Mouse (Mus musculus) myocyte (in vitro differentiated cells): ENCODE data around the gene Arhgef25. TPM values are rescaled to one million over a fixed set of nuclear protein-coding genes. Genes with fewer than 3 reads are reported as not detected.

Experiments used
- H3K27me3 ChIP-seq: one replicate; pipeline ENCODE4 v1.6.1; 2011; ENCODE audit not compliant: control insufficient read depth, insufficient read depth, insufficient read length
- H3K36me3 ChIP-seq: one replicate; pipeline ENCODE4 v1.6.1; 2011; ENCODE audit not compliant: control insufficient read depth, insufficient read depth
- H3K4me2 ChIP-seq: one replicate; pipeline ENCODE4 v1.6.1; 2011; ENCODE audit warnings: low read depth, control low read depth
- H3K4me3 ChIP-seq: one replicate; pipeline ENCODE4 v1.5.1; 2011; ENCODE audit warnings: mild to moderate bottlenecking, control low read depth, moderate library complexity
- H3K79me2 ChIP-seq: one replicate; pipeline ENCODE4 v1.6.1; 2011; ENCODE audit not compliant: control insufficient read depth, insufficient read depth
- H3ac ChIP-seq: one replicate; pipeline ENCODE4 v1.6.1; 2011; ENCODE audit not compliant: control insufficient read depth, insufficient read length
- CEBPB ChIP-seq: IDR thresholded peaks from 2 replicates; pipeline ENCODE4 v1.6.1; 2011; ENCODE audit warnings: mild to moderate bottlenecking, moderate library complexity; ENCODE audit not compliant: poor library complexity, insufficient read depth, severe bottlenecking
- E2F4 ChIP-seq: IDR thresholded peaks from one replicate; pipeline ENCODE4 v1.6.1; 2011; ENCODE audit warnings: mild to moderate bottlenecking, control low read depth, moderate library complexity; ENCODE audit not compliant: insufficient read depth
- MAX ChIP-seq: IDR thresholded peaks from one replicate; pipeline ENCODE4 v1.6.1; 2011; ENCODE audit warnings: low read depth, mild to moderate bottlenecking, control low read depth
- MYOD1 ChIP-seq, 3 experiments: IDR thresholded peaks; one replicate each; pipeline ENCODE4 v1.6.1; 2011; ENCODE audit warnings: control low read depth in 2 of 3, low read depth in 2 of 3, mild to moderate bottlenecking in 2 of 3, moderate library complexity in 1 of 3; ENCODE audit not compliant: insufficient read length in 2 of 3, control insufficient read depth in 1 of 3
- MYOG ChIP-seq, 3 experiments: IDR thresholded peaks; one replicate each; pipeline ENCODE4 v1.6.1; 2011; ENCODE audit warnings: control low read depth in 2 of 3, low read depth in 2 of 3, mild to moderate bottlenecking in 2 of 3; ENCODE audit not compliant: insufficient read length in 2 of 3, control insufficient read depth in 1 of 3, insufficient read depth in 1 of 3
- POLR2A ChIP-seq: IDR thresholded peaks from one replicate; pipeline ENCODE4 v1.6.1; 2011; ENCODE audit warnings: low read depth, mild to moderate bottlenecking, control low read depth, moderate library complexity; ENCODE audit not compliant: insufficient read length
- POLR2AphosphoS2 ChIP-seq: IDR thresholded peaks from one replicate; pipeline ENCODE4 v1.6.1; 2011; ENCODE audit warnings: low read depth, control low read depth; ENCODE audit not compliant: insufficient read length
- REST ChIP-seq: IDR thresholded peaks from one replicate; pipeline ENCODE4 v1.6.1; 2011; ENCODE audit warnings: mild to moderate bottlenecking, control low read depth, moderate library complexity; ENCODE audit not compliant: insufficient read depth, insufficient read length
- SRF ChIP-seq: IDR thresholded peaks from one replicate; pipeline ENCODE4 v1.6.1; 2011; ENCODE audit warnings: low read depth; ENCODE audit not compliant: control insufficient read depth, insufficient read length
- TCF12 ChIP-seq: IDR thresholded peaks from one replicate; pipeline ENCODE4 v1.6.1; 2011; ENCODE audit warnings: mild to moderate bottlenecking, control low read depth; ENCODE audit not compliant: poor library complexity, insufficient read depth, severe bottlenecking
- TCF3 ChIP-seq: IDR thresholded peaks from one replicate; pipeline ENCODE4 v1.6.1; 2011; ENCODE audit warnings: low read depth, control low read depth; ENCODE audit not compliant: insufficient read length
- USF1 ChIP-seq: IDR thresholded peaks from one replicate; pipeline ENCODE4 v1.6.1; 2011; ENCODE audit warnings: low read depth, mild to moderate bottlenecking, control low read depth, moderate library complexity
- polyA plus RNA-seq: library from polyadenylated mRNA; unstranded; fragments of >200 nt; fragmentation: generic; extraction: Trizol; gene quantifications from one replicate; pipeline ENCODE4 v1.2.1, GENCODE M21; 2012; ENCODE audit warnings: missing spikeins

Arhgef25 gene
- polyA plus RNA-seq, 1 experiment = 25.3 TPM

GRCm38 (mm10) chr10:127191191-127192056 is 1.5 kb upstream of the Arhgef25 start:
- H3ac ChIP-seq = no peak overlapping the region
- H3K36me3 ChIP-seq = no peaks in the 10 kb centered on the region
- no peaks in the 10 kb centered on the region for H3K27me3 ChIP-seq
- H3K79me2 ChIP-seq = peaks cover 2% of the 10 kb centered on the region
- no peak for TF ChIP-seq MAX
- peak in 1 of 3 experiments; percentile 26 for TF ChIP-seq MYOG (IDR thresholded peaks at IDR 0.05; ENCODE audit: control insufficient read depth in 1 of 3, insufficient read depth in 1 of 3, insufficient read length in 2 of 3, low read depth in 2 of 3)
- no peak for TF ChIP-seq TCF12
- no peak for TF ChIP-seq TCF3
- TF ChIP-seq POLR2A = no peak
- H3K4me3 ChIP-seq = no peak overlapping the region
- H3K4me2 ChIP-seq = no peak overlapping the region

GRCm38 (mm10) chr10:127190398-127191190 is 711 bp upstream of the Arhgef25 start:
- Histone ChIP-seq H3K79me2 (no peaks in the 10 kb centered on the region), H3K27me3 (no peaks in the 10 kb centered on the region), H3K36me3 (no peaks in the 10 kb centered on the region), H3K4me2 (peak overlapping the region; percentile 95), H3ac (peak overlapping the region; percentile 40), H3K4me3 (peak overlapping the region; percentile 69)
- TF ChIP-seq TCF12 (no peak), REST (no peak), MYOD1 (IDR thresholded peaks at IDR 0.05; ENCODE audit: control insufficient read depth in 1 of 3, insufficient read length in 2 of 3, low read depth in 2 of 3) (no peak), POLR2A (no peak), MAX (no peak), SRF (no peak), E2F4 (no peak), CEBPB (no peak), USF1 (no peak), TCF3 (no peak), POLR2AphosphoS2 (no peak), MYOG (IDR thresholded peaks at IDR 0.05; ENCODE audit: control insufficient read depth in 1 of 3, insufficient read depth in 1 of 3, insufficient read length in 2 of 3, low read depth in 2 of 3) (no peak)

GRCm38 (mm10) chr10:127189116-127189650 is 700 bp downstream of the Arhgef25 start:
- Histone ChIP-seq H3K27me3 (no peaks in the 10 kb centered on the region), H3K4me2 (peak overlapping the region; percentile 95), H3ac (peak overlapping the region; percentile 40), H3K4me3 (peak overlapping the region; percentile 69), H3K79me2 (no peaks in the 10 kb centered on the region), H3K36me3 (no peaks in the 10 kb centered on the region)
- TF ChIP-seq CEBPB (no peak), POLR2A (peak; percentile 57), SRF (no peak), MYOD1 (IDR thresholded peaks at IDR 0.05; ENCODE audit: control insufficient read depth in 1 of 3, insufficient read length in 2 of 3, low read depth in 2 of 3) (peak in 1 of 3 experiments; percentile 13)

GRCm38 (mm10) chr10:127188465-127189115 is 1.3 kb downstream of the Arhgef25 start:
- H3K79me2 ChIP-seq = no peaks in the 10 kb centered on the region
- no peaks in the 10 kb centered on the region for H3K36me3 ChIP-seq
- peak overlapping the region; percentile 95 for H3K4me2 ChIP-seq
- TF ChIP-seq POLR2A (peak; percentile 73), MYOD1 (IDR thresholded peaks at IDR 0.05; ENCODE audit: control insufficient read depth in 1 of 3, insufficient read length in 2 of 3, low read depth in 2 of 3) (peak in 1 of 3 experiments; percentile 12), POLR2AphosphoS2 (peak; percentile 89), TCF12 (no peak), E2F4 (no peak), CEBPB (no peak), MAX (no peak)
- H3K4me3 ChIP-seq = peak overlapping the region; percentile 69
- H3ac ChIP-seq = peak overlapping the region; percentile 40
- H3K27me3 ChIP-seq = no peaks in the 10 kb centered on the region
